Mouse (Mus musculus) layer of hippocampus, postnatal 36 days (tissue): ENCODE measurements at regions not wholly inside any gene's neighbourhood (a gene's known extent, or its start where the extent isn't known, plus 50 kb on each side); places are given as distances from the start of the nearest gene placed in this dataset.

Source experiments
- DNase-seq, 2 experiments: peaks; one replicate each; pipeline ENCODE4 v3.0.0; 2022

DNA sequence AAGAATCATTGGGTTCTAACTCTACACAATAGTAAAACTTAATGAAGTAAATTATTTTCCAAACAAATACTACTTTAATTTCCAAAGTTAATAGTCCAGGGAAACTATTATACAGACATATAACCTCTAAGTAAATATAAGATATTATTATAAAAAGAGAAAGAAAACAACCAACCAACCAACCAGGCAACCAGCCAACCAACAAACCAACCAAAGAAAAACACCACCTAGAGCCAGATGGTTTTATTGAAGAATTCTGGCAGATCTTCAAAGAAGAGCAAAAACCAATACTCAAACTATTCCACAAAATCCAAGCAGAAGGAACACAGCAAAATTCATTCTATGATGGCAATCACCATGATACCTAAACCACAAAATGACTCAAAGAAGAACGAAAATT, 1418.0 kb upstream of the Pabpc4l start:
- DNase-seq, result no peak

DNA sequence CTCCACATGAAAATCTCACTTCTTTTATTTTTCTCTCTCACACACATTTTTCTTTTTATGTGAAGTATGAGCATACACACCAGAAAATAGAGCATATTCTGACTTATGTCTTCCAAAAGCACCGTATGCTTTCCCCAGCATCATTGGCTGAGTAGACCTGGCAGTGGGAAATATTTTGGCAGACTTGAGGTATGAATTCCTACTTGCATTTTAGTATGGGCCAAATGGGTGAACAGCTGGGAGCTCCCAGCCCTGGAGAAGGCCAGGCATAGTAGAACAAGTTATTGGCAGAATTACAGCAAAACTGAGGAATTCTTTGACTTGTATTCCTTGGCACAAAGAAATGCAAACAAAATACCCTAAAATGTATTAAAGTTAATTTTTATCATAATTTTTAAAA, 1415.6 kb upstream of the Pabpc4l start:
- peak; percentile 13 to 21 for DNase-seq

- no peak for DNase-seq
Observed at GRCm38 (mm10) chr3:47845613-47846012, 1397.6 kb upstream of the Pabpc4l start.

- DNase-seq, result no peak
Observed at GRCm38 (mm10) chr3:47836541-47837240, 1388.7 kb upstream of the Pabpc4l start.

GRCm38 (mm10) chr3:47818361-47818760, 1370.3 kb upstream of the Pabpc4l start:
- DNase-seq, result no peak

- DNase-seq, result no peak
Observed at GRCm38 (mm10) chr3:47817564-47817963, 1369.5 kb upstream of the Pabpc4l start.
